Mouse (Mus musculus) neural tube, embryonic 11.5 days (tissue): ENCODE results near the gene Hspb3. TPM values are rescaled to one million over a fixed set of nuclear protein-coding genes. Genes with fewer than 3 reads are reported as not detected.
A peak's percentile ranks its signal among the peaks of the same experiment; 100 is the strongest.

Experiments
- ATAC-seq: fragments of 200-750 bp; cut with Nextera tagmentation; 2 replicates; pipeline ENCODE4 v1.8.0; 2017; ENCODE audit warnings: moderate number of reproducible peaks, mild to moderate bottlenecking, moderate TSS enrichment, moderate library complexity; ENCODE audit not compliant: insufficient read depth, low FRiP score, low TSS enrichment
- DNase-seq: peaks from one replicate; pipeline ENCODE4 v3.0.0-alpha.2; 2015; ENCODE audit warnings: low spot score
- H3K27ac ChIP-seq: fragments of 300-500 bp; sonication (generic); 2 replicates; pipeline ENCODE4 v1.5.1; 2014; ENCODE audit warnings: low read depth, mild to moderate bottlenecking, low read length
- H3K27me3 ChIP-seq: fragments of 300-500 bp; sonication (generic); 2 replicates; pipeline ENCODE4 v1.6.1; 2014; ENCODE audit warnings: mild to moderate bottlenecking, low read length, mixed read lengths; ENCODE audit not compliant: control insufficient read depth, insufficient read depth
- H3K36me3 ChIP-seq: fragments of 300-500 bp; sonication (generic); 2 replicates; pipeline ENCODE4 v1.6.1; 2014; ENCODE audit warnings: mild to moderate bottlenecking, low read length, moderate library complexity, mixed read lengths; ENCODE audit not compliant: control insufficient read depth, insufficient read depth
- H3K4me1 ChIP-seq: fragments of 300-500 bp; sonication (generic); 2 replicates; pipeline ENCODE4 v1.6.1; 2014; ENCODE audit warnings: low read length, mixed read lengths; ENCODE audit not compliant: control insufficient read depth, insufficient read depth
- H3K4me2 ChIP-seq: fragments of 300-500 bp; sonication (generic); 2 replicates; pipeline ENCODE4 v1.6.1; 2014; ENCODE audit warnings: low read depth, mild to moderate bottlenecking, moderate library complexity
- H3K4me3 ChIP-seq: fragments of 300-500 bp; sonication (generic); 2 replicates; pipeline ENCODE4 v1.5.1; 2014; ENCODE audit warnings: low read depth, low read length
- H3K9ac ChIP-seq: fragments of 300-500 bp; sonication (generic); 2 replicates; pipeline ENCODE4 v1.6.1; 2014; ENCODE audit warnings: mild to moderate bottlenecking, low read length
- H3K9me3 ChIP-seq: fragments of 300-500 bp; sonication (generic); 2 replicates; pipeline ENCODE4 v1.6.1; 2016; ENCODE audit warnings: low read length; ENCODE audit not compliant: control insufficient read depth
- WGBS: fragments of 180-500 bp; shearing (Covaris S2); extraction: QIAGEN DNeasy Blood & Tissue Kit; methylation state at CpG from one replicate; pipeline ENCODE4 v1.1.7; 2014; 5-methylcytosine and 5-hydroxymethylcytosine counted together
- polyA plus RNA-seq: library from polyadenylated mRNA; unstranded; fragments of >200 nt; fragmentation: Nextera tagmentation; extraction: Ambion mirVana; gene quantifications from 2 replicates; pipeline ENCODE4 v1.2.1, GENCODE M21; 2014

Gene Hspb3
- polyA plus RNA-seq, 1 experiment from 2014 or later = 0.41 TPM

DNA sequence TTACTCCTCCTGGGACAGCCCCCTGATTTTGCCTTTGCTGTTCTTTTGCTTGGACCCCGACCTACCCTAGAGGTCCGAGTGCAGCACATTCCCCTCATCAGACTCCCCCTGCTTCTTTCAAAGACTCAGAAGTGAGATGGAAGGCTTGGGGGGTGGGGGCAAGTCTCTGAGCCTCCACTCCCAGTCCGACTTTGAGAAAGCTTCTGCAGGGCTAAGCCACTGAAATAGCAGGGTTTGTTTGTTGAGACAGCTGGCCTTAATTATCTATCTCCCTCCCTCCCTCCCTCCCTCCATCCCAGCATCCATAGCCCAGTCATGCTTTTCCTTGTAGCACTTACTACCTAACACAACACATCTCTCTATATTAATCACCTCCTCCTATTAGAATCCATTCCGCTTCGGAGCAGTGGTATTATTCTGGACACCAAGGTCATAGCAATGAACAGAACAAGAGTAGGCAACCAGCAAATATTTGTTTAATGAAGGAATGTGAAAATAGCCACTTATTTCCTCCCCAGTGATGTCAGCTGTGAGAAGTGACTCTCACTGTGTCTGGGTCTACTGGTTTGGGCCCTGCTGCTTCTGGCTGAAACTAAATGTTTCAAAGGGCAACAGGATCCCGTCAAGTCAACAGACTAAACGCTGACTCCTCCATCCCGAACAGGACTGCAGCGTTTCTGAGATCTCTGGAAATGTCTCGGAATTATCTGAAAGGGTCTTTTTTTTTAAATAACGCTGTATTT is 41.2 kb downstream of the Hspb3 start:
- no peak overlapping the region for H3K4me3 ChIP-seq
- WGBS = 56% methylated on average over 11 of the region's 11 CpGs
- H3K27ac ChIP-seq = no peak overlapping the region
- H3K4me2 ChIP-seq = no peak overlapping the region
- H3K9ac ChIP-seq = no peak overlapping the region
- H3K36me3 ChIP-seq = no peaks in the 10 kb centered on the region
- ATAC-seq (no peak), DNase-seq (peak; percentile 36)
- H3K4me1 ChIP-seq = peaks cover 3% of the 10 kb centered on the region
- no peaks in the 10 kb centered on the region for H3K27me3 ChIP-seq
- H3K9me3 ChIP-seq = no peaks in the 10 kb centered on the region

DNA sequence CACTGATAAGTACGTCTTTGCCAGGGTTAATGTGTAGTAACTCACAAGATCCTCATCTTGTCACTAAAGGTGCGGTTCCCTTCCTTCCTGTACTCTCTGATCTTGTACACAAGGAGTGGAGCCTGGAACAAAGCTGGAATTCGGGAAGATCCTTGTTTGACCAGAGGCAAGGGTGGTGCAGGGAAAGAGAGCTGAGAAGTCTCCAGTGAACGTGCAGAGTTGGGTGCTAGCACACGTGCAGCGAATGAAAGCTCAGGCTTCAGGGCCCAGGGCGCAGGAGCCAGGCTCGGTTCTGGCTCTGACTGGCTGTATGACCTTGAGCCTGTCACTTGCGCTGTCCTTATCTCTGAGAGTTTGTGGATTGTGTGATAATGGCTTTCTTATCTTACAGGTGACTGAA is 44.5 kb downstream of the Hspb3 start:
- WGBS = 80% methylated on average over 9 of the region's 9 CpGs
- no peak for ATAC-seq
- H3K4me2 ChIP-seq = no peak overlapping the region
- no peaks in the 10 kb centered on the region for H3K9me3 ChIP-seq
- no peak overlapping the region for H3K4me3 ChIP-seq
- H3K27ac ChIP-seq = no peak overlapping the region
- no peaks in the 10 kb centered on the region for H3K27me3 ChIP-seq
- H3K4me1 ChIP-seq = peaks cover 34% of the 10 kb centered on the region
- H3K9ac ChIP-seq = no peak overlapping the region
- no peaks in the 10 kb centered on the region for H3K36me3 ChIP-seq
- DNase-seq = no peak

DNA sequence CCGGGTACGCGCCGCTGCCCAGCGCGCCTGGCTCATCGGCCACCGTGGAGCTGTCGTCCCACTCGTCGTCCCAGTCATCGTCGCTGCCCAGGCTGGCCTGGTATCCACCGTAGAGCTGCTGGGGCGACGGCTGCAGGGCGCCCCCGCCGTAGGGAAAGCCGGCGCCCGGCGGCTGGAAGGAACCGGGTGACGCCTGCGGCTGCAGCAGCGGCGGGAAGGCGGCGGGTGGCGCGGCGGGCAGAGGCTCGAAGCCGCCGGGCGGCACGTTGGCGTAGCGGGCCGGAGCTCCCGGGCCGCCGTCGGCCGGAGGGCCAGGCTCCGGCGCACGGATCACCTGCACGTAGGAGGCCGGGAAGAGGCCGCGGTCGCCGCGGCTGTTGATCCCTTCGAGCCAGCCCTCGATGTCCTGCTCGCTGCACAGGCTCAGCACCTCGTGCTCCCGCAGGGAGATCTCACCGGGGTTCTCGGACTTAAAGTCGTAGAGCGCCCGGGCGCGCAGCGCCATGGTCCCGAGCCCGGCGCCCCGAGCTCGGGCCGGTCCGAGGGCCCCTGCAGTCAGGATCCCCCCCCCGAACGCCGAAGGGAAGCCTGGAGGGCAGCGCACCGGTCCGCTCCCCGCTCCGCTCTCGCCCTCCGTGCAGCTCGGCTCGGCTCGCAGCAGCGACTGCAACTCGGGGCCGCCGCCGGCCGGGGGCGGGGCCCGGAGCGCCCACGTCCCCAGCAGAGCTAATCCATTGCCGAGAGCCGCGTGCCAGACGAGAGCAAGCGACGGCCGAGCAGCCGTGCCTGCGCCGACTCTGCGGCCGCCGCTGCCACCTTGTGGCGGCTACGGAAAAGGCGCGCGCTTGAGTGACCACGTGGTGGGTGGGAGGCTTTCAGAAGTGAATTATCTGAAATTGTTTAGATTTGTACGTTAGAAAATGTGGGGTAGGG is 45.3 kb downstream of the Hspb3 start, which contains the start of gene Snx18:
Snx18 (minus strand) TSS at position 674 of the 933 bp plus-strand sequence.
- H3K27me3 ChIP-seq = no peaks in the 10 kb centered on the region
- peak within 1 kb of the TSS; percentile 78 for H3K4me3 ChIP-seq
- H3K4me2 ChIP-seq = peak within 1 kb of the TSS; percentile 84
- H3K36me3 ChIP-seq = no peaks in the 10 kb centered on the region
- H3K9ac ChIP-seq = peak within 1 kb of the TSS; percentile 88
- peak; percentile 96 for DNase-seq
- no peaks in the 10 kb centered on the region for H3K9me3 ChIP-seq
- peak within 1 kb of the TSS; percentile 83 for H3K27ac ChIP-seq
- under 1% methylated on average over 99 of the region's 119 CpGs for WGBS
- ATAC-seq = peak; percentile 91
- H3K4me1 ChIP-seq = peaks cover 42% of the 10 kb centered on the region

DNA sequence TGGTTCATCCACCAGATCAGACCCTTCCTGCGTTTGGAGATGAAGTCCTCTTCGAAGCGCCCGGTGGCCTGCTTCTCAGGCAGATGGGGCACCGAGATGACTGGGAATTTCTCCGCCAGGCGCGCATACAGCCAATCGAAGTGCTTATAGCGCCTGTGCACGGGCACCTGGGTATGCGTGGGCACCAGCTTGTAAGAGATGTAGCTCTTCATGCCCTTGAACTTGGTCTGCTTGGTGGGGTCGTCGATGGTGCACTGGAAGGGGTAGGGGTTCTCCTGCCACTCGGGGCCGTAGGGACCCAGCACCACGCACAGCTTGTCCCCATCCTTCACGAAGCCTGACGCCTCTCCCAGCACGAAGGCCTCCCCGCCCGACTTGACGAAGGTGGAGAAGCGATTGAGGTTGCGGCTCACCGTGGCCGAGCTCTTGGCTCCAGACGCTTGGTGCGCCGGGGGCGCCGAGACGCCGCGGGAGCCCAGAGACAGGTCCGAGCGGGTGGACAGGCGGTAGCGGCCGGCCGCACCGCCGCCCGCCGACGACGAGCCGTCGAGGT is 46.1 kb downstream of the Hspb3 start:
- Histone ChIP-seq H3K36me3 (no peaks in the 10 kb centered on the region), H3K9me3 (no peaks in the 10 kb centered on the region), H3K9ac (peak overlapping the region; percentile 88), H3K4me3 (peak overlapping the region; percentile 78), H3K27ac (no peak overlapping the region), H3K4me1 (peaks cover 49% of the 10 kb centered on the region), H3K27me3 (no peaks in the 10 kb centered on the region), H3K4me2 (peak overlapping the region; percentile 84)
- ATAC-seq (0 out of 2 replicates have a peak, but pooled peaks have one; percentile 5), DNase-seq (peak; percentile 58)
- 15% methylated on average over 49 of the region's 49 CpGs for WGBS

DNA sequence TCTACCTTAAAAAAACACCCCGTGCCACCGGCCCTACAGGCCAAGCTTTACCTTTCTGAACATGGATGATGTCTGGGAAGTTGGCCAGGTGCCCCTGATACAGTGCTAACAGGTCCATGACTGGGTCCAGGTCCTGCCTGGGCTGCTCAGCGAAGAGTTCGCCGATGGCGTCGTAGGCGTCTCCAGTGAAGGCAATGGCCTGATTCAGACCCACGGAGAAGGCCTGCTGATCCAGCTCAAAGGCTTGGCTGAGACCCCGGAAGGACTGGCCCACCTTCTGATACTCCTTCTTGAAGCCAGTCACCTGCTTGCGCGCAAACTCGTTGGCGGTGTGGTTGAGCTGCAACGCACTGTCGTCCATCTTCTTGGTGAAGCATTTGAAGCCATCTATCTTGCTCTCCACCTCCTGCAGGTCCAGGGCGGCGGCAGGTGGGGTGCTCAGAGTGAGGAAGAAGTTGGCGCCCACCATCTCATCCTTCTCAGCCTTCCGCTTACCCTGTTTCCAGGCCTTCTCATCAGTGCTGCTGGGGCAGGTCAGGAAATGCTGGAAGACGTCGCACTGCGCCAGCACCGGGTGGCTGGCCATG is 46.6 kb downstream of the Hspb3 start:
- no peak for ATAC-seq
- Histone ChIP-seq H3K4me3 (peak overlapping the region; percentile 78), H3K9me3 (no peaks in the 10 kb centered on the region), H3K36me3 (no peaks in the 10 kb centered on the region), H3K27me3 (no peaks in the 10 kb centered on the region), H3K27ac (no peak overlapping the region), H3K4me2 (peak overlapping the region; percentile 84), H3K4me1 (peaks cover 49% of the 10 kb centered on the region), H3K9ac (peak overlapping the region; percentile 88)
- WGBS = 70% methylated on average over 24 of the region's 24 CpGs
- DNase-seq = no peak

DNA sequence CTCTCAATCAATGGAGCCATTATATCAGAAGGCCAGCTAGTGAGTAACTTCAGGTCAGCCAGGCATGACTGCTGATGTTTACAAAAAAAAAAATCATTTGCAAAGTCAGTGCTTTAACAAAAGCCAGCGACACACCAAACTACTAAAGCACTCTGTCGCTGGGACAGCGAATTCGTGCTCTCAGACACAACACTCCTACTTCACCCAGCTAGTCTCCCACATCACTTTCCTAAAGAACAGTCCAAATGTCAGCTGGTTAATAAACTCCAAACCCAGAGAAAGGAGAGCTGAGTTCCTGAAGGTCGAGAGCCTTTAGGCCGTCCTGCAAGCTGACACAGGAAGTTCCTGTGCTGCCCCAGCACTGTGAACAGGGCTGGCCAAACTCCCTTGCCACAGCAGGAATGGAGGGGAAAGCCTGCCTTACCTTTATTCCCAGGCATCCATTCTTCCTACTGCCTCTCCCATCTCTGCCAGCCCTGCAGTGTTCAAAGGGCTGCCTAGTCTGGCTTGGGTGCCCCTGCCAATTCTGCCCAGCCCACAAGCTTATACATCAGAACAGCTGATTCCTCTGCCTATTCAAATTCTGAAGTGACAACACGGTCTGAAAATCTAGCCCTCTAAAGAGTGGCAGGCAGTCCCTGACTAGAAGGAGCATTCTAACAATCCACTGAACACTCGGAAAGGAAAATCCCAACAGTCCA is 47.4 kb downstream of the Hspb3 start:
- Histone ChIP-seq H3K36me3 (no peaks in the 10 kb centered on the region), H3K4me3 (peak overlapping the region; percentile 78), H3K27ac (no peak overlapping the region), H3K4me1 (peaks cover 52% of the 10 kb centered on the region), H3K27me3 (no peaks in the 10 kb centered on the region), H3K9ac (peak overlapping the region; percentile 88), H3K4me2 (peak overlapping the region; percentile 84), H3K9me3 (no peaks in the 10 kb centered on the region)
- no peak for ATAC-seq
- no peak for DNase-seq
- 16% methylated on average over 8 of the region's 8 CpGs for WGBS

DNA sequence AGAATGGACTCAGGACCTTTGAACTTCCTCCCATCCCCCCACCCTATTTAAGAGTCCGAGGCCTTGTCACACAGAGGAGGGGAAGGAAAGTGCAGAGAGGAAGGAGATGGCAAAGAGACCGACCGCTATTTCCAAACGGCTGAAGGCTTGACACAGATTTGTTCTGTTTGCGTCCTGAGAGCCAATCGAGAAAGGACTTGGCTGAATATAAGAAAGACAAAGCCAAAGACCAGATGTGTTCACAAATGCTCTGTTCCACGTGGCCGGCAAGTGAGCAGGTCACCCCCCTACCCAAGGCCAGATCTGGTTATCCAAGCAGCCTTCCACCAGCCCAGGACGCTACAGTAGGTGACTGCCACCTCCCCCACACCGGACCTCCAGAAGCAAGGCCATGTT is 47.9 kb downstream of the Hspb3 start:
- no peaks in the 10 kb centered on the region for H3K9me3 ChIP-seq
- H3K27ac ChIP-seq = 0 out of 2 replicates have a peak overlapping the region, but pooled peaks have one; percentile 27
- peak overlapping the region; percentile 88 for H3K9ac ChIP-seq
- no peaks in the 10 kb centered on the region for H3K36me3 ChIP-seq
- ATAC-seq (no peak), DNase-seq (no peak)
- H3K4me2 ChIP-seq = peak overlapping the region; percentile 84
- H3K4me1 ChIP-seq = peaks cover 55% of the 10 kb centered on the region
- WGBS = 3% methylated on average over 10 of the region's 10 CpGs
- H3K4me3 ChIP-seq = peak overlapping the region; percentile 78
- no peaks in the 10 kb centered on the region for H3K27me3 ChIP-seq
